In genomic region chrX:56675556-56675955, GRCm38 (mm10) we compare ENCODE assay signal across 22 mouse cellular contexts. TPM values are rescaled to one million over a fixed set of nuclear protein-coding genes. Genes with fewer than 3 reads are reported as not detected.
DNase-seq lines count a peak whose midpoint lies in the region; ATAC-seq and TF ChIP-seq lines count a peak whose summit lies in the region.
"Had no signal": no experiment of that assay in that cellular context is flagged by ENCODE, and none has a peak within 500 bp of the region (broad histone marks: within the 10 kb centered on the region; RNA-seq: fewer than 3 reads in every experiment).

No protein-coding gene starts in this region.

- no peaks in the 10 kb centered on the region for H3K9me3 ChIP-seq in lung, embryonic 14.5 days (ENCODE audit: low read depth, low read length)
- no peaks in the 10 kb centered on the region for H3K9me3 ChIP-seq in lung, postnatal 0 days (ENCODE audit: low read length)
- H3K9me3 ChIP-seq: forebrain, embryonic 10.5 days; forebrain, embryonic 13.5 days; heart, embryonic 12.5 days; hindbrain, embryonic 12.5 days; hindbrain, embryonic 15.5 days had no signal

- H3K4me1 ChIP-seq in lung, embryonic 14.5 days (ENCODE audit: insufficient read depth): no peaks in the 10 kb centered on the region
- H3K4me1 ChIP-seq in lung, postnatal 0 days (ENCODE audit: insufficient read depth, low read depth, low read length): no peaks in the 10 kb centered on the region
- H3K4me1 ChIP-seq in lung, adult 2 months (ENCODE audit: control insufficient read depth, insufficient read depth, low read length): peaks cover 3% of the 10 kb centered on the region; the same call in 1 of the 2 replicates
- no peaks in the 10 kb centered on the region for H3K4me1 ChIP-seq in thymus, adult 2 months (replicated peaks; ENCODE audit: control insufficient read depth, insufficient read depth, low read length)
- H3K4me1 ChIP-seq: forebrain, embryonic 10.5 days; forebrain, embryonic 13.5 days; hindbrain, embryonic 12.5 days; hindbrain, embryonic 15.5 days had no signal

- intact Hi-C loops in heart, postnatal 36 days (cut with DNase I): no loop called here

- peak; percentile 93 for DNase-seq in heart, adult 11 months
- DNase-seq in heart, postnatal 36 days: no peak
- peak; percentile 62 for DNase-seq in lung, embryonic 14.5 days
- DNase-seq in lung, postnatal 25 days (ENCODE audit: low spot score): no peak
- peak; percentile 70 for DNase-seq in lung, postnatal 0 days (ENCODE audit: low spot score)
- DNase-seq in lung, adult 2 months: no peak
- no peak for DNase-seq in thymus, adult 2 months
- DNase-seq: adrenal gland, postnatal 10 days; adrenal gland, postnatal 36 days; cerebellum, adult 18-20 months; cerebellum, adult 9-10 months; cerebellum, postnatal 14 days; gastrocnemius, postnatal 10 days; gastrocnemius, postnatal 36 days; heart, postnatal 14 days had no signal

- TF ChIP-seq POLR2A in lung, adult 2 months (IDR thresholded peaks at IDR 0.05; ENCODE audit: borderline replicate concordance, extremely low read depth, low read depth, low read length): no peak
- TF ChIP-seq POLR2A in thymus, adult 2 months (IDR thresholded peaks at IDR 0.05; ENCODE audit: control insufficient read depth, extremely low read depth, insufficient read depth, low read length, poor library complexity): no peak

- no peaks in the 10 kb centered on the region for H3K27me3 ChIP-seq in lung, embryonic 14.5 days (ENCODE audit: insufficient read depth, low read length)
- no peaks in the 10 kb centered on the region for H3K27me3 ChIP-seq in lung, postnatal 0 days (replicated peaks; ENCODE audit: insufficient read depth, low read length)
- no peaks in the 10 kb centered on the region for H3K27me3 ChIP-seq in thymus, adult 2 months (ENCODE audit: control insufficient read depth, insufficient read depth, low read length)
- H3K27me3 ChIP-seq: forebrain, embryonic 13.5 days; heart, embryonic 12.5 days; hindbrain, embryonic 12.5 days; hindbrain, embryonic 15.5 days had no signal

- no peak overlapping the region for H3K4me2 ChIP-seq in lung, embryonic 14.5 days
- H3K4me2 ChIP-seq in lung, postnatal 0 days (replicated peaks; ENCODE audit: low read depth, low read length): no peak overlapping the region
- H3K4me2 ChIP-seq: forebrain, embryonic 13.5 days; heart, embryonic 12.5 days; hindbrain, embryonic 12.5 days; hindbrain, embryonic 15.5 days had no signal

- peak; percentile 75 for ATAC-seq in lung, embryonic 14.5 days (ENCODE audit: insufficient read depth)
- ATAC-seq in lung, postnatal 0 days: peak; percentile 85
- ATAC-seq: forebrain, embryonic 13.5 days; forebrain, embryonic 16.5 days had no signal

- TF ChIP-seq EP300 in lung, postnatal 0 days (IDR thresholded peaks at IDR 0.05): peak; percentile 44; the same call in 1 of the 2 replicates

- H3K9ac ChIP-seq in lung, embryonic 14.5 days: no peak overlapping the region
- no peak overlapping the region for H3K9ac ChIP-seq in lung, postnatal 0 days (replicated peaks; ENCODE audit: low read depth)
- H3K9ac ChIP-seq: forebrain, embryonic 13.5 days; heart, embryonic 12.5 days; hindbrain, embryonic 12.5 days; hindbrain, embryonic 15.5 days had no signal

- 55% methylated on average over 6 of the region's 6 CpGs for WGBS in lung, embryonic 14.5 days
- 60% methylated on average over 6 of the region's 6 CpGs for WGBS in lung, postnatal 0 days
- 61% methylated on average over 6 of the region's 6 CpGs for WGBS in lung, adult 2 months
- WGBS in thymus, adult 2 months: 89% methylated on average over 6 of the region's 6 CpGs

- H3K4me3 ChIP-seq in lung, embryonic 14.5 days (ENCODE audit: low read depth, low read length): no peak overlapping the region
- no peak overlapping the region for H3K4me3 ChIP-seq in lung, postnatal 0 days (ENCODE audit: low read depth, low read length)
- H3K4me3 ChIP-seq in lung, adult 2 months (replicated peaks; ENCODE audit: extremely low read depth, low read depth, low read length): no peak overlapping the region
- no peak overlapping the region for H3K4me3 ChIP-seq in thymus, adult 2 months (ENCODE audit: control insufficient read depth, insufficient read depth, low read length)
- H3K4me3 ChIP-seq: forebrain, embryonic 10.5 days; forebrain, embryonic 13.5 days; heart, embryonic 12.5 days; hindbrain, embryonic 12.5 days; hindbrain, embryonic 15.5 days had no signal

- no peak overlapping the region; the same call in 1 of the 2 replicates for H3K27ac ChIP-seq in lung, embryonic 14.5 days (ENCODE audit: low read depth)
- H3K27ac ChIP-seq in lung, postnatal 0 days (ENCODE audit: low read length): 0 out of 2 replicates have a peak overlapping the region, but pooled peaks have one; percentile 57
- H3K27ac ChIP-seq in thymus, adult 2 months (ENCODE audit: control insufficient read depth, insufficient read depth, low read length): no peak overlapping the region
- H3K27ac ChIP-seq: forebrain, embryonic 10.5 days; forebrain, embryonic 13.5 days; hindbrain, embryonic 12.5 days; hindbrain, embryonic 15.5 days had no signal

- TF ChIP-seq CTCF in lung, embryonic 14.5 days (IDR thresholded peaks at IDR 0.05; ENCODE audit: low read depth): no peak
- TF ChIP-seq CTCF in lung, postnatal 0 days (IDR thresholded peaks at IDR 0.05): no peak
- no peak for TF ChIP-seq CTCF in lung, adult 2 months (IDR thresholded peaks at IDR 0.05; ENCODE audit: insufficient read depth, low read length)
- TF ChIP-seq CTCF in thymus, adult 2 months (IDR thresholded peaks at IDR 0.05; ENCODE audit: borderline replicate concordance, control insufficient read depth, extremely low read depth, insufficient read depth, low read length, poor library complexity): no peak

- no peaks in the 10 kb centered on the region for H3K36me3 ChIP-seq in lung, embryonic 14.5 days (ENCODE audit: insufficient read depth)
- H3K36me3 ChIP-seq in lung, postnatal 0 days (ENCODE audit: insufficient read depth, low read length): no peaks in the 10 kb centered on the region
- no peaks in the 10 kb centered on the region for H3K36me3 ChIP-seq in thymus, adult 2 months (ENCODE audit: control insufficient read depth, insufficient read depth, low read length)
- H3K36me3 ChIP-seq: forebrain, embryonic 10.5 days; heart, embryonic 12.5 days; hindbrain, embryonic 12.5 days; hindbrain, embryonic 15.5 days had no signal

RNA-seq across cellular contexts. Expression of gene Fhl1, which starts 56.0 kb away (rescaled TPM):
- 100 to 1,000 TPM; 102 to 120 TPM for total RNA-seq in heart, postnatal 36 days (2021)
- polyA plus RNA-seq in lung, embryonic 14.5 days (2014; fragmentation: Nextera tagmentation; extraction: Ambion mirVana): 241 and 264 TPM in 2 replicates
- polyA plus RNA-seq in lung, postnatal 0 days (2015; fragmentation: Nextera tagmentation; extraction: Ambion mirVana): 982 and 1,058 TPM in 2 replicates
- 559 and 762 TPM in 2 replicates for polyA plus RNA-seq in lung, adult 2 months (2012; rRNA removed)
- 11.5 and 20.6 TPM in 2 replicates for polyA plus RNA-seq in thymus, adult 2 months (2012; rRNA removed)
- total RNA-seq: granulocyte monocyte progenitor cell, adult 5-6 weeks had no signal

Comparison
In these comparisons a context has a peak if more than half of its experiments do, and no peak if none do; other contexts are left out.
1. DNase-seq: peak in heart, adult 11 months (single experiment), lung, embryonic 14.5 days (single experiment) and lung, postnatal 0 days (single experiment); none in heart, postnatal 36 days (0 of 2), lung, postnatal 25 days (single experiment), lung, adult 2 months (single experiment) and thymus, adult 2 months (single experiment).
2. RNA of gene Fhl1, which starts 56.0 kb away (polyA plus RNA-seq): 982 to 1,058 TPM in lung, postnatal 0 days, 559 to 762 TPM in lung, adult 2 months and 241 to 264 TPM in lung, embryonic 14.5 days; 11.5 to 20.6 TPM in thymus, adult 2 months; every median in the first group is over 10 times any median in the second.